In the genomic region with DNA sequence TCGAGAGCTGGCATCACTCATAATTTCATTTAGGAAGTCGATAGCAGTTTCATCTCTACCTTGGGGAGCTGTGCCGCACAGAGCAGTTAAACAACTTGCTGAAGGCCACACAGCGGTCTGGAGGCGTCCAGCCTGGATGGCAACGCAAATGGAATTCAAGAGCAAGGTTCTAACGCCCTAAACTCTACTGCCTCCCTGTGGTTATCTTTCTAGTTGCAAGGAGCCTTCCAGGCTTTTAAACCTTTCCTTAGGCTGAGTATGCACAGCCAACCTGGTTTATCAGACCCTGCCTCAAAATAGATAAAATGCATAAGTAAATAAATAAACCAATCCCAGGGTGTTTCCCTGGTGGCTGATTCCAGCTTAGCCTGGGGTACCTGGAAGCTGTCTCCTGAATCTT, we compare ENCODE assay signal across 9 mouse cellular contexts. TPM values are rescaled to one million over a fixed set of nuclear protein-coding genes. Genes with fewer than 3 reads are reported as not detected.
DNase-seq lines count a peak whose midpoint lies in the region; ATAC-seq and TF ChIP-seq lines count a peak whose summit lies in the region.
"Had no signal": no experiment of that assay in that cellular context is flagged by ENCODE, and none has a peak within 500 bp of the region (broad histone marks: within the 10 kb centered on the region; RNA-seq: fewer than 3 reads in every experiment).

No protein-coding gene starts in this region.

- peaks cover 4% of the 10 kb centered on the region; the same call in 1 of the 2 replicates for H3K4me1 ChIP-seq in liver, embryonic 11.5 days (replicated peaks; ENCODE audit: control insufficient read depth, insufficient read depth, low read length)
- no peaks in the 10 kb centered on the region for H3K4me1 ChIP-seq in MEL (ENCODE audit: control insufficient read depth in 1 of 2, insufficient read depth in 2 of 2, low read length in 2 of 2)
- H3K4me1 ChIP-seq: neural tube, embryonic 12.5 days had no signal

- WGBS in liver, embryonic 11.5 days = 26% methylated on average over 7 of the region's 7 CpGs

- H3K9ac ChIP-seq in liver, embryonic 11.5 days (ENCODE audit: low read depth, low read length) = no peak overlapping the region
- H3K9ac ChIP-seq in MEL (ENCODE audit: control insufficient read depth, low read depth, low read length, poor library complexity, severe bottlenecking) = no peak overlapping the region
- H3K9ac ChIP-seq: neural tube, embryonic 12.5 days had no signal

- no peaks in the 10 kb centered on the region for H3K27me3 ChIP-seq in liver, embryonic 11.5 days (replicated peaks; ENCODE audit: control insufficient read depth, insufficient read depth, low read length)
- no peaks in the 10 kb centered on the region for H3K27me3 ChIP-seq in MEL (ENCODE audit: control insufficient read depth in 1 of 2, insufficient read depth in 2 of 2, low read length in 2 of 2)
- H3K27me3 ChIP-seq in splenic B cell, adult 2 months (ENCODE audit: control insufficient read depth, insufficient read depth, low read length, poor library complexity, severe bottlenecking) = no peaks in the 10 kb centered on the region
- H3K27me3 ChIP-seq: neural tube, embryonic 12.5 days had no signal

- no peak for ATAC-seq in liver, embryonic 11.5 days (replicated peaks; ENCODE audit: low FRiP score)
- peak; percentile 82 for ATAC-seq in granulocyte monocyte progenitor cell, adult 5-6 weeks (replicated peaks; ENCODE audit: poor library complexity, severe bottlenecking)

- DNase-seq in liver = peak; percentile 22
- DNase-seq in liver, embryonic 11.5 days (ENCODE audit: low spot score) = no peak
- peak; percentile 83 for DNase-seq in MEL (ENCODE audit: low read depth, low spot score)
- DNase-seq in cerebellum, adult 9-11 months = peak; percentile 52
- DNase-seq in kidney, postnatal 4 days = peak; percentile 55 to 73
- peak; percentile 81 for DNase-seq in lung, postnatal 14 days
- peak; percentile 73 for DNase-seq in splenic B cell, adult 2 months (ENCODE audit: low read depth, low spot score)

- no peak overlapping the region for H3K27ac ChIP-seq in liver, embryonic 11.5 days (ENCODE audit: low read depth, low read length)
- no peak overlapping the region for H3K27ac ChIP-seq in MEL (ENCODE audit: control insufficient read depth, low read depth, low read length)
- H3K27ac ChIP-seq: neural tube, embryonic 12.5 days had no signal

- TF ChIP-seq RAD21 in MEL (IDR thresholded peaks at IDR 0.05; ENCODE audit: low read depth, low read length) = peak; percentile 91

- H3K79me2 ChIP-seq in MEL (ENCODE audit: control insufficient read depth, insufficient read depth, low read length, poor library complexity) = no peaks in the 10 kb centered on the region

- TF ChIP-seq POLR2A in MEL (IDR thresholded peaks at IDR 0.05; ENCODE audit: control insufficient read depth in 1 of 2, insufficient read depth in 1 of 2, low read depth in 1 of 2, low read length in 2 of 2, poor library complexity in 1 of 2) = no peak

- no peaks in the 10 kb centered on the region for H3K9me3 ChIP-seq in liver, embryonic 11.5 days (ENCODE audit: control insufficient read depth, low read length)
- H3K9me3 ChIP-seq in MEL (replicated peaks; ENCODE audit: insufficient read depth, low read length) = no peaks in the 10 kb centered on the region
- H3K9me3 ChIP-seq: neural tube, embryonic 12.5 days had no signal

- TF ChIP-seq EP300 in MEL (IDR thresholded peaks at IDR 0.05; ENCODE audit: low read depth in 1 of 2, low read length in 2 of 2) = no peak

- no peak overlapping the region for H3K4me3 ChIP-seq in liver, embryonic 11.5 days (ENCODE audit: low read depth, low read length)
- no peak overlapping the region for H3K4me3 ChIP-seq in MEL (ENCODE audit: control insufficient read depth in 1 of 2, insufficient read depth in 1 of 2, low read depth in 2 of 2, low read length in 2 of 2)
- H3K4me3 ChIP-seq: neural tube, embryonic 12.5 days had no signal

- peak; percentile 51 to 91 (median 87) for TF ChIP-seq CTCF in MEL (IDR thresholded peaks at IDR 0.05 in 2 of 3, conservative IDR thresholded peaks at IDR 0.05 in 1 of 3; ENCODE audit: control insufficient read depth in 1 of 3, insufficient read depth in 1 of 3, low read depth in 2 of 3, low read length in 3 of 3, poor library complexity in 1 of 3, severe bottlenecking in 1 of 3)

- H3K36me3 ChIP-seq in liver, embryonic 11.5 days (ENCODE audit: control insufficient read depth, insufficient read depth, low read length) = no peaks in the 10 kb centered on the region
- no peaks in the 10 kb centered on the region for H3K36me3 ChIP-seq in MEL (ENCODE audit: control insufficient read depth in 1 of 2, insufficient read depth in 2 of 2, low read length in 2 of 2)
- H3K36me3 ChIP-seq in splenic B cell, adult 2 months (ENCODE audit: control insufficient read depth, insufficient read depth, low read length, poor library complexity, severe bottlenecking) = no peaks in the 10 kb centered on the region

- no peak overlapping the region for H3K4me2 ChIP-seq in liver, embryonic 11.5 days
- H3K4me2 ChIP-seq: neural tube, embryonic 12.5 days had no signal

TF ChIP-seq in MEL, 35 proteins besides CTCF, POLR2A, EP300 and RAD21:
- TF ChIP-seq SMC3 (IDR thresholded peaks at IDR 0.05; ENCODE audit: low read depth, low read length) (peak; percentile 91), TCF12 (IDR thresholded peaks at IDR 0.05; ENCODE audit: low read depth, low read length) (no peak), SIN3A (IDR thresholded peaks at IDR 0.05; ENCODE audit: low read length) (peak; percentile 23; the same call in 1 of the 2 replicates), MYB (IDR thresholded peaks at IDR 0.05; ENCODE audit: low read depth, low read length) (no peak), ZNF384 (IDR thresholded peaks at IDR 0.05; ENCODE audit: low read depth, low read length) (peak; percentile 77), MYC (IDR thresholded peaks at IDR 0.05; ENCODE audit: low read depth, low read length) (no peak), USF1 (IDR thresholded peaks at IDR 0.05; ENCODE audit: low read depth, low read length) (no peak), ZC3H11A (IDR thresholded peaks at IDR 0.05; ENCODE audit: low read depth, low read length) (peak; percentile 76), MAX (IDR thresholded peaks at IDR 0.05; ENCODE audit: low read length) (no peak)

RNA-seq across cellular contexts. Expression of gene Kpna2, which starts 18.9 kb away (rescaled TPM):
- polyA plus RNA-seq in liver, embryonic 11.5 days (2014; fragmentation: Nextera tagmentation; extraction: Ambion mirVana) = 448 and 517 TPM in 2 replicates
- 216 and 275 TPM in 2 replicates for total RNA-seq in MEL (2012; rRNA removed)
- polyA plus RNA-seq in MEL (2012; ENCODE audit: insufficient read depth in 1 of 2, insufficient read length in 2 of 2, low read depth in 1 of 2, low replicate concordance in 2 of 2, missing spikeins in 1 of 2) = 10 to 100 TPM in 1 of 2 experiments, not detected in 1; 13.2 TPM
- total RNA-seq in granulocyte monocyte progenitor cell, adult 5-6 weeks (2014; fragmentation: Nextera tagmentation) = 103 and 134 TPM in 2 replicates
- 261 and 287 TPM in 2 replicates for total RNA-seq in granulocyte monocyte progenitor cell, adult 5-6 weeks (2017)

RNA-seq across cellular contexts. Expression of gene 1810010H24Rik, which starts 45.0 kb away (rescaled TPM):
- 1.9 and 2.1 TPM in 2 replicates for polyA plus RNA-seq in liver, embryonic 11.5 days (2014; fragmentation: Nextera tagmentation; extraction: Ambion mirVana)
- 0.42 and 0.88 TPM in 2 replicates for total RNA-seq in MEL (2012; rRNA removed)
- 1 to 10 TPM in 1 of 2 experiments, not detected in 1; 2.5 TPM for polyA plus RNA-seq in MEL (2012; ENCODE audit: insufficient read depth in 1 of 2, insufficient read length in 2 of 2, low read depth in 1 of 2, low replicate concordance in 2 of 2, missing spikeins in 1 of 2)
- not detected in 2 replicates for total RNA-seq in granulocyte monocyte progenitor cell, adult 5-6 weeks (2014; fragmentation: Nextera tagmentation)
- total RNA-seq in granulocyte monocyte progenitor cell, adult 5-6 weeks (2017) = not detected in 2 replicates

RNA-seq across cellular contexts. Expression of gene Smurf2, which starts 59.9 kb away (rescaled TPM):
- 8.7 and 9.6 TPM in 2 replicates for polyA plus RNA-seq in liver, embryonic 11.5 days (2014; fragmentation: Nextera tagmentation; extraction: Ambion mirVana)
- total RNA-seq in MEL (2012; rRNA removed) = 17.5 and 18.2 TPM in 2 replicates
- 10 to 100 TPM; 15.5 to 67.0 TPM for polyA plus RNA-seq in MEL (2012; ENCODE audit: insufficient read depth in 1 of 2, insufficient read length in 2 of 2, low read depth in 1 of 2, low replicate concordance in 2 of 2, missing spikeins in 1 of 2)
- 18.2 and 23.2 TPM in 2 replicates for total RNA-seq in granulocyte monocyte progenitor cell, adult 5-6 weeks (2014; fragmentation: Nextera tagmentation)
- 34.8 and 43.4 TPM in 2 replicates for total RNA-seq in granulocyte monocyte progenitor cell, adult 5-6 weeks (2017)
